Mouse (Mus musculus) stomach, postnatal 0 days (tissue): ENCODE results near the gene Ascc1.

Experiments used
- CTCF ChIP-seq: IDR thresholded peaks from 2 replicates; pipeline ENCODE4 v1.5.1; 2016; ENCODE audit warnings: antibody characterized with exemption, low read depth, mild to moderate bottlenecking, moderate library complexity
- EP300 ChIP-seq: optimal IDR thresholded peaks from 2 replicates; pipeline ENCODE3; 2016; ENCODE audit warnings: antibody characterized with exemption

- no peak for TF ChIP-seq EP300
- no peak for TF ChIP-seq CTCF
These were observed 35.2 kb upstream of the Ascc1 start for GRCm38 (mm10) chr10:59967309-59967942.
